Mouse (Mus musculus) forebrain, embryonic 13.5 days (tissue): ENCODE measurements around the gene Ralbp1. TPM values are rescaled to one million over a fixed set of nuclear protein-coding genes. Genes with fewer than 3 reads are reported as not detected.
A peak's percentile ranks its signal among the peaks of the same experiment; 100 is the strongest.

Experiments
- ATAC-seq: fragments of 200-750 bp; cut with Nextera tagmentation; 2 replicates; pipeline ENCODE4 v1.8.0; 2017
- H3K27ac ChIP-seq: fragments of 300-500 bp; sonication (generic); 2 replicates; pipeline ENCODE4 v1.5.1; 2015; ENCODE audit warnings: inconsistent platforms, mild to moderate bottlenecking, moderate library complexity
- H3K27me3 ChIP-seq: fragments of 300-500 bp; sonication (generic); 2 replicates; pipeline ENCODE4 v1.6.1; 2015; ENCODE audit warnings: mild to moderate bottlenecking, inconsistent platforms
- H3K36me3 ChIP-seq: fragments of 300-500 bp; sonication (generic); 2 replicates; pipeline ENCODE4 v1.6.1; 2015; ENCODE audit warnings: mild to moderate bottlenecking, inconsistent platforms; ENCODE audit not compliant: poor library complexity, severe bottlenecking
- H3K4me1 ChIP-seq: fragments of 300-500 bp; sonication (generic); 2 replicates; pipeline ENCODE4 v1.6.1; 2015; ENCODE audit warnings: inconsistent platforms
- H3K4me2 ChIP-seq: fragments of 300-500 bp; sonication (generic); 2 replicates; pipeline ENCODE4 v1.6.1; 2015; ENCODE audit warnings: inconsistent platforms, mild to moderate bottlenecking, moderate library complexity
- H3K4me3 ChIP-seq: fragments of 300-500 bp; sonication (generic); 2 replicates; pipeline ENCODE4 v1.5.1; 2015; ENCODE audit warnings: mild to moderate bottlenecking, inconsistent platforms
- H3K9ac ChIP-seq: fragments of 300-500 bp; sonication (generic); 2 replicates; pipeline ENCODE4 v1.6.1; 2015; ENCODE audit warnings: mild to moderate bottlenecking, inconsistent platforms
- H3K9me3 ChIP-seq: fragments of 300-500 bp; sonication (generic); replicated peaks from 2 replicates; pipeline ENCODE4 v1.6.1; 2016; ENCODE audit warnings: inconsistent platforms
- WGBS: fragments of 180-500 bp; shearing (Covaris S2); methylation state at CpG from one replicate; pipeline ENCODE4 v1.1.7; 2015; 5-methylcytosine and 5-hydroxymethylcytosine counted together
- polyA plus RNA-seq: library from polyadenylated mRNA; unstranded; fragments of >200 nt; fragmentation: Nextera tagmentation; extraction: Ambion mirVana; gene quantifications from 2 replicates; pipeline ENCODE4 v1.2.1, GENCODE M21; 2015

The Ralbp1 gene
- polyA plus RNA-seq, 1 experiment from 2014 or later, result 58.4 TPM

- Histone ChIP-seq H3K27ac (no peak overlapping the region), H3K27me3 (no peaks in the 10 kb centered on the region), H3K9me3 (no peaks in the 10 kb centered on the region), H3K9ac (no peak overlapping the region), H3K4me2 (no peak overlapping the region), H3K4me1 (0 out of 2 replicates have a peak, but pooled peaks cover 3% of the 10 kb centered on the region), H3K4me3 (no peak overlapping the region), H3K36me3 (peaks cover 92% of the 10 kb centered on the region)
- 89% methylated on average over 7 of the region's 7 CpGs for WGBS
- no peak for ATAC-seq
Measured at GRCm38 (mm10) chr17:65839541-65840256, 45.9 kb downstream of the Ralbp1 start.

GRCm38 (mm10) chr17:65836746-65837145, 48.9 kb downstream of the Ralbp1 start:
- Histone ChIP-seq H3K4me2 (no peak overlapping the region), H3K27me3 (no peaks in the 10 kb centered on the region), H3K4me3 (no peak overlapping the region), H3K4me1 (0 out of 2 replicates have a peak, but pooled peaks cover 3% of the 10 kb centered on the region), H3K9ac (no peak overlapping the region), H3K27ac (no peak overlapping the region), H3K36me3 (peaks cover 95% of the 10 kb centered on the region), H3K9me3 (no peaks in the 10 kb centered on the region)
- WGBS, result 94% methylated on average over 3 of the region's 3 CpGs
- ATAC-seq, result no peak

- H3K27me3 ChIP-seq, result no peaks in the 10 kb centered on the region
- H3K27ac ChIP-seq, result no peak overlapping the region
- no peak overlapping the region for H3K4me2 ChIP-seq
- no peak overlapping the region for H3K9ac ChIP-seq
- H3K4me3 ChIP-seq, result no peak overlapping the region
- H3K36me3 ChIP-seq, result peaks cover 97% of the 10 kb centered on the region
- ATAC-seq, result no peak
- no peaks in the 10 kb centered on the region for H3K9me3 ChIP-seq
- 0 out of 2 replicates have a peak, but pooled peaks cover 3% of the 10 kb centered on the region for H3K4me1 ChIP-seq
- WGBS, result 95% methylated on average over 3 of the region's 3 CpGs
Measured at GRCm38 (mm10) chr17:65833891-65834290, 51.7 kb downstream of the Ralbp1 start.

GRCm38 (mm10) chr17:65830216-65830863, 55.3 kb downstream of the Ralbp1 start:
- ATAC-seq, result no peak
- 90% methylated on average over 13 of the region's 13 CpGs for WGBS

DNA sequence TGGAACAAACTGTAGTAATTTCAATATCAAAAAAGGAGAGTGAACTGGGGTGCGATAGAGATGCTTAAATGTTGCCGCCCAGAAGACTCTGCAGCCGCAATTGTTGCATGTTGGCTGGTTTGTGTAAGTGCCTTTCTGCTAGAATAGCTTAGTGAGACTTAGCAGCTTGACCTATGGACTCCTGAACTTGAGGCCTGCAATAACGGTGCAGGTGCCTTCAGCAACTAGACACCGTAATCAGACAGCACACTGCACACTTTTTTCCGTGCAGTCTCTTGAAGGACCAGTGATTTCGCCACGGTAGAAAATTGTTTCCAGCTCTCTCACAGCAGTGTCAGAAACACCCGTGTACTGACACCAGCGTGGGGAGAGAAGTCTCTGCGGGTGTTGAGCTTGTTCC, 56.6 kb downstream of the Ralbp1 start:
- Histone ChIP-seq H3K27ac (no peak overlapping the region), H3K4me2 (no peak overlapping the region), H3K36me3 (peaks cover 89% of the 10 kb centered on the region), H3K9ac (no peak overlapping the region), H3K27me3 (no peaks in the 10 kb centered on the region), H3K9me3 (no peaks in the 10 kb centered on the region), H3K4me3 (no peak overlapping the region), H3K4me1 (peaks cover 14% of the 10 kb centered on the region)
- ATAC-seq, result no peak
- 95% methylated on average over 11 of the region's 11 CpGs for WGBS

More at GRCm38 (mm10) chr17:65830216-65830863, 55.3 kb downstream of the Ralbp1 start:
- H3K9me3 ChIP-seq, result no peaks in the 10 kb centered on the region
- no peak overlapping the region for H3K4me2 ChIP-seq
- no peak overlapping the region for H3K27ac ChIP-seq
- H3K4me1 ChIP-seq, result peaks cover 14% of the 10 kb centered on the region
- H3K27me3 ChIP-seq, result no peaks in the 10 kb centered on the region
- H3K9ac ChIP-seq, result no peak overlapping the region
- no peak overlapping the region for H3K4me3 ChIP-seq
- peaks cover 86% of the 10 kb centered on the region for H3K36me3 ChIP-seq

DNA sequence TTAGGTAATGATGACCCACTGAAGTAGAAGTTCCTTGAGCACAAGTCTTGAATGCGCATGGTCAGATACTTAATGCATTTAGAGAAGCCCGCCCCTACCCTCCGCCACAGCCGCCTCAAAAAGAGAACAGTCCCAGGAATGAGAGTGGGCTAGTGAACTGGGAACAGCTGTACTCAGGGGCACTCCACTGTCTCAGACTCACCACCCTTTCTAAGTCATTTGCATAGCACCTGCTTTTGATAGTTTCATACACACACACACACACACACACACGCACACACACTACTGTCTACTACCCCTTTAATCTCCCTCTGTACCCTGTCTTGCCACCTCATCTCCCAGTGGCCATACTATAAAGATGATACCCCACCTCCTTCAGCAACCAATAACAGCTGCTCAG, 57.7 kb downstream of the Ralbp1 start:
- Histone ChIP-seq H3K27ac (no peak overlapping the region; the same call in 1 of the 2 replicates), H3K27me3 (no peaks in the 10 kb centered on the region), H3K9ac (no peak overlapping the region), H3K4me3 (no peak overlapping the region), H3K4me1 (peaks cover 14% of the 10 kb centered on the region), H3K4me2 (no peak overlapping the region), H3K9me3 (no peaks in the 10 kb centered on the region), H3K36me3 (peaks cover 82% of the 10 kb centered on the region)
- WGBS, result 89% methylated on average over 5 of the region's 5 CpGs
- ATAC-seq, result no peak; the same call in 1 of the 2 replicates

DNA sequence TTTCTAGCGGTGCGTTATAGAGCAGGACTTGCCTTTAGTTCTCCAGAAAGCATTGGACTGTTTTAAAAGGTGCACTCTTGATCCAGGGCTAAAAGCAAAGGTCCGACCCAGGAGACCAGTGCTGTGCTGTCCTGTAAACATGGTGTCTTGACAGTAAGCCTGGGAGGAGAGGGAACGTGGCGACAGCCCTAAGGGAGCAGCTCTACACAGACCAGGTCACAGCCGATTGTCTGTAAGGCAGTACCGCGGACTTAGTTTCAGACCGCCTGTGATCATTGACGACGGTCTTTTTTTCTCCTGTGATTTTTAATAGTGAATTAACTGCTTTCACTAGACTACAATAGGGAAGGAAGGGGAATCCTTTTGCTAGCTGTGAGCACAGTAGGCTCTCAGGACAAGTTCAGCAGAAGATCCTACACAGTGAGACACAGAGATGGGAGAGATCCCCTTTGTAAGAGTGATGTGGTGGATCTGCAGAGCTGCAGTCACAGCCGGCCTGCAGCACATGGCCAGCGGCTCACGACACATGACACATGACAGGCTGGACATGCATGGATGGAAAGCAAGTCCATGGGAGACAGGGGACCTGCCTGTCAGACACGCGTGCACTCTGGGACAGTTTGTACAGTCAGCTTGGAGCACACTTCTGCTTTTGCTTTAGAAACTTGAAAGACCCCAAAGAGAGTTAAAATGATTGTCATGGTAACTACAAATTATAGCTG, 58.3 kb downstream of the Ralbp1 start:
- Histone ChIP-seq H3K4me1 (peaks cover 14% of the 10 kb centered on the region), H3K9ac (no peak overlapping the region), H3K36me3 (peaks cover 82% of the 10 kb centered on the region), H3K9me3 (no peaks in the 10 kb centered on the region), H3K4me2 (no peak overlapping the region), H3K4me3 (no peak overlapping the region), H3K27ac (no peak overlapping the region; the same call in none of the 2 replicates), H3K27me3 (no peaks in the 10 kb centered on the region)
- WGBS, result 54% methylated on average over 16 of the region's 16 CpGs
- no peak; the same call in 1 of the 2 replicates for ATAC-seq

GRCm38 (mm10) chr17:65826257-65826656, 59.3 kb downstream of the Ralbp1 start:
- Histone ChIP-seq H3K4me3 (no peak overlapping the region), H3K36me3 (peaks cover 82% of the 10 kb centered on the region), H3K9me3 (no peaks in the 10 kb centered on the region), H3K9ac (no peak overlapping the region), H3K27me3 (no peaks in the 10 kb centered on the region), H3K4me2 (no peak overlapping the region), H3K4me1 (peaks cover 14% of the 10 kb centered on the region), H3K27ac (no peak overlapping the region)
- no peak for ATAC-seq
- 60% methylated on average over 9 of the region's 9 CpGs for WGBS

- 94% methylated on average over 10 of the region's 10 CpGs for WGBS
- no peak overlapping the region for H3K27ac ChIP-seq
- H3K27me3 ChIP-seq, result no peaks in the 10 kb centered on the region
- no peak for ATAC-seq
- H3K36me3 ChIP-seq, result peaks cover 73% of the 10 kb centered on the region
- peaks cover 14% of the 10 kb centered on the region for H3K4me1 ChIP-seq
- H3K9ac ChIP-seq, result no peak overlapping the region
- H3K4me2 ChIP-seq, result no peak overlapping the region
- H3K4me3 ChIP-seq, result no peak overlapping the region
- H3K9me3 ChIP-seq, result no peaks in the 10 kb centered on the region
Measured at GRCm38 (mm10) chr17:65824246-65824645, 61.4 kb downstream of the Ralbp1 start.

GRCm38 (mm10) chr17:65822423-65822822, 63.2 kb downstream of the Ralbp1 start:
- Histone ChIP-seq H3K4me3 (no peak overlapping the region), H3K9ac (no peak overlapping the region), H3K36me3 (peaks cover 70% of the 10 kb centered on the region), H3K27me3 (no peaks in the 10 kb centered on the region), H3K9me3 (no peaks in the 10 kb centered on the region), H3K4me2 (no peak overlapping the region), H3K4me1 (peaks cover 5% of the 10 kb centered on the region; the same call in 1 of the 2 replicates), H3K27ac (no peak overlapping the region)
- WGBS, result 89% methylated on average over 5 of the region's 5 CpGs
- ATAC-seq, result no peak

- peaks cover 79% of the 10 kb centered on the region for H3K36me3 ChIP-seq
- no peaks in the 10 kb centered on the region for H3K4me1 ChIP-seq
- H3K4me3 ChIP-seq, result no peak overlapping the region
- H3K4me2 ChIP-seq, result no peak overlapping the region
- H3K9ac ChIP-seq, result no peak overlapping the region
- WGBS, result 89% methylated on average over 5 of the region's 5 CpGs
- peak overlapping the region; percentile 2; the same call in 1 of the 2 replicates for H3K27ac ChIP-seq
- H3K27me3 ChIP-seq, result no peaks in the 10 kb centered on the region
- no peaks in the 10 kb centered on the region for H3K9me3 ChIP-seq
- ATAC-seq, result no peak; the same call in 1 of the 2 replicates
Measured at GRCm38 (mm10) chr17:65820197-65820596, 65.4 kb downstream of the Ralbp1 start.

DNA sequence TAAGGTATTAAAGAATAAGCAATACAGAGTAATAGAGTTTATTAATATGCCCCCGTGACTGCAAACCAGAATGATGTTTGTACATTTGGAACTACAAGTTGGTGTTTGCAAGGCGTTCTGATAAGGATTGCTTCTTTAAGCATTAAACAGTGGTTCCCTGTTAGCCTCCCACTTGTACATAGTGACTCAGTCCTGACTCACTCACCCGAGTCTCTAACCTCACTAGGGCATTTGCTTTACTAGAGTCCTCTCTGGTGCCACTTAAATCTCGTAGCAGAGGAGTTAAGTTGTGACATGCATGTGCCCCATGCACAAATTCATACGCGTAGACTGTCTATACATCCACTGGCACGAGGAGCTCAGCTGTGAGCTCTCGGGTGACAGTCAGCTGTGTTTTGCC, 71.8 kb downstream of the Ralbp1 start:
- H3K9ac ChIP-seq, result no peak overlapping the region
- H3K4me3 ChIP-seq, result no peak overlapping the region
- H3K27me3 ChIP-seq, result no peaks in the 10 kb centered on the region
- no peak overlapping the region for H3K4me2 ChIP-seq
- 95% methylated on average over 8 of the region's 8 CpGs for WGBS
- H3K36me3 ChIP-seq, result peaks cover 80% of the 10 kb centered on the region
- no peak overlapping the region for H3K27ac ChIP-seq
- H3K9me3 ChIP-seq, result no peaks in the 10 kb centered on the region
- ATAC-seq, result no peak
- H3K4me1 ChIP-seq, result no peaks in the 10 kb centered on the region
